Mouse (Mus musculus) MEL (cell line): ENCODE data around the gene Sh3rf3. TPM values are rescaled to one million over a fixed set of nuclear protein-coding genes. Genes with fewer than 3 reads are reported as not detected.

Source experiments
- DNase-seq: peaks from one replicate; pipeline ENCODE4 v3.0.0; 2011; ENCODE audit warnings: low read depth, low spot score
- H3K27ac ChIP-seq: 2 replicates; pipeline ENCODE4 v1.5.1; 2012; ENCODE audit warnings: low read depth, mild to moderate bottlenecking, control low read depth, low read length, moderate library complexity; ENCODE audit not compliant: control insufficient read depth
- H3K27me3 ChIP-seq, 2 experiments: fragments of 150-350 bp in 1 of 2; sonication (generic) in 1 of 2; 2 replicates each; pipeline ENCODE4 v1.6.1; 2012; ENCODE audit warnings: low read length in 2 of 2, mild to moderate bottlenecking in 2 of 2, improper control_type of control experiment in 1 of 2, moderate library complexity in 1 of 2; ENCODE audit not compliant: insufficient read depth in 2 of 2, control insufficient read depth in 1 of 2
- H3K36me3 ChIP-seq, 2 experiments: 2 replicates each; pipeline ENCODE4 v1.6.1; 2012 to 2014; ENCODE audit warnings: low read length in 2 of 2, improper control_type of control experiment in 1 of 2, inconsistent platforms in 1 of 2, mild to moderate bottlenecking in 1 of 2; ENCODE audit not compliant: insufficient read depth in 2 of 2, control insufficient read depth in 1 of 2
- H3K4me1 ChIP-seq, 2 experiments: fragments of 150-350 bp in 1 of 2; sonication (generic) in 1 of 2; 2 replicates each; pipeline ENCODE4 v1.6.1; 2012; ENCODE audit warnings: low read length in 2 of 2, improper control_type of control experiment in 1 of 2, mild to moderate bottlenecking in 1 of 2; ENCODE audit not compliant: insufficient read depth in 2 of 2, control insufficient read depth in 1 of 2
- H3K4me3 ChIP-seq, 2 experiments: fragments of 150-350 bp in 1 of 2; sonication (generic) in 1 of 2; 2 replicates each; pipeline ENCODE4 v1.5.1; 2012; ENCODE audit warnings: low read depth in 2 of 2, low read length in 2 of 2, mild to moderate bottlenecking in 2 of 2, moderate library complexity in 2 of 2, control low read depth in 1 of 2, improper control_type of control experiment in 1 of 2; ENCODE audit not compliant: control insufficient read depth in 1 of 2, insufficient read depth in 1 of 2
- H3K79me2 ChIP-seq: 2 replicates; pipeline ENCODE4 v1.6.1; 2012; ENCODE audit warnings: mild to moderate bottlenecking, low read length, moderate library complexity; ENCODE audit not compliant: control insufficient read depth, poor library complexity, insufficient read depth
- H3K9ac ChIP-seq: 2 replicates; pipeline ENCODE4 v1.6.1; 2012; ENCODE audit warnings: low read depth, mild to moderate bottlenecking, control low read depth, low read length, moderate library complexity; ENCODE audit not compliant: control insufficient read depth, poor library complexity, severe bottlenecking
- H3K9me3 ChIP-seq: fragments of 150-350 bp; sonication (generic); replicated peaks from 2 replicates; pipeline ENCODE4 v1.6.1; 2012; ENCODE audit warnings: mild to moderate bottlenecking, low read length, improper control_type of control experiment, moderate library complexity; ENCODE audit not compliant: insufficient read depth
- CTCF ChIP-seq, 3 experiments: IDR thresholded peaks in 2 of 3; conservative IDR thresholded peaks in 1 of 3; 2 replicates each; pipeline ENCODE4 v1.5.1; 2011 to 2012; ENCODE audit warnings: low read length in 3 of 3, low read depth in 2 of 3, mild to moderate bottlenecking in 2 of 3, improper control_type of control experiment in 1 of 3, inconsistent platforms in 1 of 3, mixed read lengths in 1 of 3, moderate library complexity in 1 of 3; ENCODE audit not compliant: control insufficient read depth in 1 of 3, insufficient read depth in 1 of 3, poor library complexity in 1 of 3, severe bottlenecking in 1 of 3
- EP300 ChIP-seq, 2 experiments: IDR thresholded peaks; 2 replicates each; pipeline ENCODE4 v1.6.1; 2011; ENCODE audit warnings: improper control_type of control experiment in 2 of 2, low read length in 2 of 2, low read depth in 1 of 2, mild to moderate bottlenecking in 1 of 2
- GATA1 ChIP-seq: IDR thresholded peaks from 2 replicates; pipeline ENCODE4 v1.6.1; 2011; ENCODE audit warnings: low read depth, low read length, improper control_type of control experiment
- HCFC1 ChIP-seq: IDR thresholded peaks from 2 replicates; pipeline ENCODE4 v1.6.1; 2012; ENCODE audit warnings: low read depth, mild to moderate bottlenecking, inconsistent platforms, low read length, improper control_type of control experiment, moderate library complexity
- MAFK ChIP-seq: IDR thresholded peaks from 2 replicates; pipeline ENCODE4 v1.6.1; 2011; ENCODE audit warnings: low read depth, mild to moderate bottlenecking, low read length, improper control_type of control experiment, borderline replicate concordance
- MEF2A ChIP-seq: IDR thresholded peaks from 2 replicates; pipeline ENCODE4 v1.6.1; 2014; ENCODE audit warnings: low read depth, mild to moderate bottlenecking, inconsistent platforms, low read length, improper control_type of control experiment; ENCODE audit not compliant: poor library complexity, insufficient replicate concordance, severe bottlenecking; ENCODE audit errors: extremely low read depth
- MXI1 ChIP-seq: IDR thresholded peaks from 2 replicates; pipeline ENCODE4 v1.6.1; 2011; ENCODE audit warnings: mild to moderate bottlenecking, low read depth, low read length, improper control_type of control experiment
- NELFE ChIP-seq: IDR thresholded peaks from 2 replicates; pipeline ENCODE4 v1.6.1; 2011; ENCODE audit warnings: low read depth, low read length, improper control_type of control experiment
- POLR2AphosphoS5 ChIP-seq: IDR thresholded peaks from 2 replicates; pipeline ENCODE4 v1.6.1; 2012; ENCODE audit warnings: low read depth, borderline replicate concordance, mild to moderate bottlenecking, inconsistent platforms, low read length, moderate library complexity, mixed read lengths
- RAD21 ChIP-seq: IDR thresholded peaks from 2 replicates; pipeline ENCODE4 v1.6.1; 2011; ENCODE audit warnings: mild to moderate bottlenecking, low read depth, low read length, improper control_type of control experiment
- SMC3 ChIP-seq: IDR thresholded peaks from 2 replicates; pipeline ENCODE4 v1.6.1; 2011; ENCODE audit warnings: low read depth, low read length, improper control_type of control experiment
- TAL1 ChIP-seq: IDR thresholded peaks from 2 replicates; pipeline ENCODE4 v1.6.1; 2012; ENCODE audit warnings: mild to moderate bottlenecking, inconsistent platforms, low read length, moderate library complexity, mixed read lengths
- TBP ChIP-seq: IDR thresholded peaks from 2 replicates; pipeline ENCODE4 v1.8.0; 2011; ENCODE audit warnings: low read depth, low read length, improper control_type of control experiment
- UBTF ChIP-seq: IDR thresholded peaks from 2 replicates; pipeline ENCODE4 v1.6.1; 2012; ENCODE audit warnings: low read depth, mild to moderate bottlenecking, inconsistent platforms, low read length, improper control_type of control experiment, moderate library complexity, borderline replicate concordance; ENCODE audit not compliant: insufficient read depth
- USF2 ChIP-seq, 2 experiments: IDR thresholded peaks; 2 replicates each; pipeline ENCODE4 v1.6.1; 2011 to 2012; ENCODE audit warnings: improper control_type of control experiment in 2 of 2, low read length in 2 of 2, borderline replicate concordance in 1 of 2, inconsistent platforms in 1 of 2, low read depth in 1 of 2, mild to moderate bottlenecking in 1 of 2; ENCODE audit not compliant: insufficient read depth in 1 of 2
- ZC3H11A ChIP-seq: IDR thresholded peaks from 2 replicates; pipeline ENCODE4 v1.6.1; 2012; ENCODE audit warnings: low read depth, mild to moderate bottlenecking, inconsistent platforms, low read length, improper control_type of control experiment
- ZNF384 ChIP-seq: IDR thresholded peaks from 2 replicates; pipeline ENCODE4 v1.6.1; 2012; ENCODE audit warnings: low read depth, mild to moderate bottlenecking, inconsistent platforms, low read length, improper control_type of control experiment
- polyA plus RNA-seq, 2 experiments: library from polyadenylated mRNA; stranded (reverse) in 1 of 2; unstranded in 1 of 2; fragments of >175 nt in 1 of 2; fragments of >200 nt in 1 of 2; gene quantifications; 2 replicates each; pipeline versions ENCODE4 v1.2.1 to v1.2.4; 2012; ENCODE audit warnings: low replicate concordance in 2 of 2, low read depth in 1 of 2; ENCODE audit not compliant: insufficient read length in 2 of 2, insufficient read depth in 1 of 2, missing spikeins in 1 of 2
- total RNA-seq: library from RNA; depleted of rRNA; stranded (reverse); fragments of 300-350 nt; gene quantifications from 2 replicates; pipeline ENCODE4 v1.2.3, GENCODE M21; 2012

The Sh3rf3 gene
- total and polyA plus RNA-seq, 3 experiments, result not detected

- H3K27me3 ChIP-seq, result no peaks in the 10 kb centered on the region
- no peaks in the 10 kb centered on the region for H3K9me3 ChIP-seq
- no peaks in the 10 kb centered on the region for H3K4me1 ChIP-seq
- no peaks in the 10 kb centered on the region for H3K79me2 ChIP-seq
- no peaks in the 10 kb centered on the region for H3K36me3 ChIP-seq
- no peak overlapping the region for H3K9ac ChIP-seq
- TF ChIP-seq TAL1 (no peak), UBTF (no peak), MXI1 (no peak), EP300 (IDR thresholded peaks at IDR 0.05; ENCODE audit: low read depth in 1 of 2, low read length in 2 of 2) (no peak)
- no peak overlapping the region for H3K27ac ChIP-seq
- no peak for DNase-seq
- no peak overlapping the region for H3K4me3 ChIP-seq
Observed at GRCm38 (mm10) chr10:58841945-58842344, 28.8 kb downstream of the Sh3rf3 start.

GRCm38 (mm10) chr10:58843100-58843499, 29.9 kb downstream of the Sh3rf3 start:
- Histone ChIP-seq H3K27me3 (no peaks in the 10 kb centered on the region), H3K79me2 (no peaks in the 10 kb centered on the region), H3K4me3 (no peak overlapping the region), H3K36me3 (no peaks in the 10 kb centered on the region), H3K9ac (no peak overlapping the region), H3K27ac (no peak overlapping the region), H3K4me1 (no peaks in the 10 kb centered on the region)
- TF ChIP-seq RAD21 (no peak), SMC3 (no peak), POLR2AphosphoS5 (no peak), HCFC1 (no peak), CTCF (IDR thresholded peaks at IDR 0.05 in 2 of 3, conservative IDR thresholded peaks at IDR 0.05 in 1 of 3; ENCODE audit: control insufficient read depth in 1 of 3, insufficient read depth in 1 of 3, low read depth in 2 of 3, low read length in 3 of 3, poor library complexity in 1 of 3, severe bottlenecking in 1 of 3) (no peak), MEF2A (no peak), ZC3H11A (no peak), USF2 (IDR thresholded peaks at IDR 0.05; ENCODE audit: borderline replicate concordance in 1 of 2, insufficient read depth in 1 of 2, low read depth in 1 of 2, low read length in 2 of 2) (no peak), TBP (no peak), MAFK (no peak), ZNF384 (no peak), GATA1 (no peak), NELFE (no peak)
- TF ChIP-seq, all 39 proteins: peak for 0
- H3K9me3 ChIP-seq, result no peaks in the 10 kb centered on the region
- DNase-seq, result no peak
